Mouse (Mus musculus) CH12F3 (cell line): ENCODE measurements around the gene Kcne2.

ENCODE experiments used
- in situ Hi-C: fragments of 300-500 bp; cut with MboI; formaldehyde crosslinking; loops from 2 replicates; pipeline ENCODE4 v1.14.3; 2020; ENCODE audit warnings: low sequenced_read_pairs

Gene Kcne2

DNA sequence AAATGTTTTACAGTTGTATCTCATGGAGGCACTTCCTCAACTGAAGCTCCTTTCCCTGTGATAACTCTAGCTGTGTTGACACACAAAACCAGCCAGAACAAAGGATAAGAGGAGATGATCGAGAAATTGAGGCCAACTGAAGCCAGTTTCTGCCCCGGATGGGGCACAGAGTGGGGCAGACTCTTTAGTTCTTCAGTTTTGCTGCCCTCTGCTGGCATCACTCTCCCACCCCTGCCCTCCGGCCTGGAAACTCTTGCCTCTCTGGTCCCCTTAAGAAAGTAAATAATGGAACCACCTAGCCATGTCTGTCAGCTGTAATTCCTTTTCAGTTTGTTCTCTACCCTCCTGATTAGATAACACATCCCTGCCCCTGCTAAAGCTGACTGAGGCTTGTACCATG lies 15.8 kb downstream of the Kcne2 start:
- in situ Hi-C loops: no loop called here

DNA sequence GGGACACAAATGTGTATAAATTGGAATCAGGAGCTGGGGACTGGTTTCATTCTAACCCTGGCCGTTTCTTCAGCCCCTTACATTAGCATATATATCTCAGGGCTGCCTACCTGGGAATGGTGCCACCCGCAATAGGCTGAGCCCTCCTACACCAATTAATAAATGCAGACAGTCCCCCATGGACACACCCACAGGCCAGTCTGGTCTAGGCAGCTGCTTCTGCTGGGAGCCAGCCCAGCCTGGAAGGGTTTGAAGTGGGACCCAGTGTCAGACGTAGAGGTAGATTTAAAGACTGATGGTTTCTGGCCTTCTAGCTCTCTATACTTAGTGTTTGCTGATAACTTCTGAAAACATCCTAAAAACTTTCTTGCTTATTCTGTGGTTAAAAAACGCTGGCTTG lies 16.9 kb downstream of the Kcne2 start:
- in situ Hi-C loops: no loop called here

DNA sequence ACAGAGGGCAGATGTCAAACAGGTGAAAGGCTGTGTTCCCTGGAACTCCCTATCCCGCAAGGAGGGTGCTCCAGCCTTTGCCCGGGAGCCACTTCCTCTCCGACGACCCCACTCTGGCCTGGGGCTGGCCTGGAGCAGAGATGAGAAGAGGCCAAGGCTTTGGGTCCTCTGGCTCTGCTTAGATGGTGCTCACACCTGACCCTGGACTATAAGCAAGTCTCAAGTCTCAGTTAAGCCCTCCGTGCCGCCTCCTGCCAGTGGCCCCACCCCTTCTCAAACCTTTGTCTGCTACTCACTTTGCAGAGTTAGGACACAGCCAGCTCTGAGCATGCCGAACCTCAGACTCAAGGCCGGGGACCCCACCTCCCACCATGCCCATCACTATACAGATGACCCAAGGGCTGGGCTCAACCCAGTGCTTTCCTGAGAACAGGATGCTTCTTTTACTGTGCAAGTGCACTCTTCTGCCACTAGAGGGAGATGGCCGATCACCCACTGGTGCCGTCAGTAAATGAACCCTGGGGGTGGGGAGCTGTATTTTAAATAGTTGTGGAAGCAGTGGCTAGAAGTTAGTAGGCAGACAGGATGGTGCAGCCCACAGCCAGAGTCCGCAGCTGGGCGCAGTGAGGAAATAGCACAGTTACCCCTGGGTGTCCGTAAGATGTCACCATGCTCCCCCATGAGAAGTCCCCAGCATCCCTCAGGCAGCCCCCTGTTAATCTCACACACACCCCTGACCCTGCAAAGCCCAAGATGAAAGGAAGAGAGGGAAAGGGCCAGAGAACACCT lies 22.0 kb downstream of the Kcne2 start:
- in situ Hi-C loops: no loop called here

DNA sequence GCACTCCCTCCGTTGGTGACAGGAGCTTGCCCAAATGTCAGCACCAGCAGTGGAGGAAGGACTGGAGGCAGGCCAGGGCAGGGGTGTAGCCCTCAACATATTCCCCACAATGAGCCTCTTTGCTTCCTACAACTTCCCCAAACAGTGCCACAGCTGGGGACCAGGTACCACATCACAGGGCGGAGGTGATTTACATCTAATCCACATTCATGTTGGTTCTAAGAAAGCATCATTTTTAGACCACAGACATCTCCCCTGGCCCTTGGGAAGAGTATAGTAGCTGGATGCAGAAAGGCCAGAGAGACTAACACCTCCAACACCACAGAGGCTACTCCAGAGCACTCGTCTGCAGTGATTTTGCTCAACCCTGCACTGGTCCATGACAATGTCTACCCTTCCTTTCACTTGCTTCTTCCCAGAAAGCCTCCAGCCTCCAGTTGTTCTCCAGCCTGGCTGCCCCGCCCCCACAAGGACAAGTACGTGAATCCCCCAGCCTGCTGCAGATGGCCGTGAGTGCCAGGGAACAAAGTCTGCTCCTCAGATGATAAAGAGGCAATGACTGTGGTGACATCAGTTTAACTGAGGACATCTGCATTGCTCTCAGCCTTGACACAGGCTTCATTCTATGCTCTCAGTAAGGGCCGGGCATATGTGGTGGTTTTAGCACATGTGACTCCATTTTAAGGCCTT lies 24.0 kb downstream of the Kcne2 start:
- in situ Hi-C loops: no loop called here

DNA sequence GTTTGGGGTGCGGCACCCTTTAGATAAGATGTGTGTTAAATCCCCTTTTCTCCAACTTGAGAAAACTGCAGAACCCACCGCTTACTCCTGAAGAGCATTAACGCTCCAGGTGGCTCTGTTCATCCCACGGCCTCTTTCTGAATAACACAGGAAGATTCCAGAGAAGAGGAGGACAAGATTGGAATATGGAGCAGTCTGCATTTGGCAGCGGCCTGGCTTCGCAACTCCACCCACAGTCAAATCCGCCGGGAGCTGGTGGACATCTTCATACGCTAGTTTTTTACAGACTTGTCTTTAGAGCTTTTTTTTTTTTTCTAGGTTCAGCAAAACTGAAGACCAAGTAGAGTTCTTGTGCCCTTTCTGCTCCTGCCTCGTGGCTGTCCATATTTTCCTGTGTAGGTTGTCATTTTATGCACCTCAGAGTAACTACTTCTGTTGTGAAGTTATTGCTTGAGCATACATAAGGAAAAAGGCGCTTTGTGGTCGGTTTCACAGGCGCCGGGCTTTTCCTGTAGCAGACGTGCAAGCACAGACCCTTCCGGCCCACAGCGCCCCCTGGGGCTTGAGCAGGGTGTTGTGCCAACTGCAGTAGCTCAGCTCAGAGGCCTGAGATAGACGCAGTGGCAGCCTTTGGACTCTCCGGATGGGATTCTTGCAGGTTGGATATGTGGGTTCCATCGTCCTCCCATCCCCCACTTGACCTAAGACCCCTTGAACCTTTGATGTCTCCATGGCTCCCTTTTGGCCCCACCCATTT lies 27.3 kb downstream of the Kcne2 start:
- in situ Hi-C loops: no loop called here

DNA sequence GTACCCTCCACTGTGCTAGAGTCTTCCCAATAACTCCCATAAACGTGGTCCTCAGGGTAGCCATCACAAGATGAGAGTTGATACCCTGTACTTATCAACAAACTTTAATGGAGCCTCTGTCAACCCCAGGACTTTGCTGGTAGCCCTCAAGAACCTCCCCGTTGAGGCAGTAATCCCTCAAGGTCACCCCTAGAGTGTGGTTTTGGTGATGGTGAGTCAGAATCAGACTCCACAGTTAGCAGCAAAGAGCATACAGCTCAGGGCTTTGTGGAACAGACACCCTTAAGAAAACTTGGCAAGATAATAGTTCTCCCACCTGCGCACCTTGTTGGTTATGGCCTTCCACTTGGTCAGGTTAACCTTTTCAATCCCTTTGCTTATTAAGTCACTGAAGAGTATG lies 28.2 kb downstream of the Kcne2 start:
- in situ Hi-C loops: no loop called here

DNA sequence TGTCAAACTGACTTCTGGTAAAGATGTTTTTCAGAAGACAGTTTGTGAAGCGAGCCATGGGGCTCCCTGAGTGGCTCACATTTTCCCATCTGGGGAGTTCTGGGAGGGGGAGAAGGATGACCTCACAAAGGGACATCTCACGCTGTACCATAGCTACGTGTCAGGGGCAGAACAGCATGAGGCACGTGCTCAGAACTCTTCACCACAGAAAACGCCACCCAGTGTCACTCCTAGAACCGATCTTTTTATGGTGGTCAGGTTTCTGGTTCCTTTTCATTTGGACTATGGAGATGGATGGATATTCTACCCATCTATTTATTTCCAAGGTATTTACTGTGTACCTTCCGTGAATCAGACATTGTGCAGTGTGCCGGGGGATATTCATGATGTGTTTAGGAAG lies 29.2 kb downstream of the Kcne2 start, which contains the start of gene Fam243:
Gene Fam243 (minus strand): TSS at position 101 of the 400 bp plus-strand sequence.
- in situ Hi-C loops: no loop called here

DNA sequence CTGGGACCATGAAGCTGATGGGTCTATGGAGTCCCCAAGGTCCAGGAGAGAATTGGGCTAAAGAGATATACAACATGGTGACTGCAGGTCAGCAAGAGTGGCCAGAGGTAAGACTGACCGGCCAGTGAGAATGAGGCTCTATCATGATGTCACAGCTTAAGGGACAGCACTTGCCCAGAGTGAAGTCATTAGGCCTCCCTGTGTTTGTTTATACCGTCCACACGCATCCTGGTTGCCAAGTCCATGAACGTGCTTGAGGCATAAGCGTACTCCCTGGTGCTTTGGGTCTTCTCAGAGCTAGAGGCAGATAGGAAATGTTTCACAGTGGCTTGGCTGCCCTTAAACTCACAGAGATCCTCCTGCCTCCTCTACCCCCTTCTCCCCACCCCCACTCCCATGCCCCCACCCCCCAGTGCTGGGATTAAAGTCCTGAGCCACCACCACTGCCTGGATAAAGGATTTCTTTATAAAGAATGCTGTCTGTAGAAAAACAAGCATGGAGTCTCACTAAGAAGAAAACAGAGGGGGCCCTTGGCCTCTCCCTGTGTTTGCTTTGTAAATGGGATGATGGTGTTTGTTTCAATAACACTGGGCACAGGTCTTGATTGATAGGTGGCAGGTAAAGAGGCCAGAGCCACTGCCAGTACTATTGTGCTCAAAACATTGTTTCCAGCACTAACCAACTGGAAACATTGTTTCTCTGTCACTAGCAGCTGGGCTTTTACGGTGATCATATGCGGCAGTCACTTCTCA lies 32.3 kb downstream of the Kcne2 start:
- in situ Hi-C loops: no loop called here

DNA sequence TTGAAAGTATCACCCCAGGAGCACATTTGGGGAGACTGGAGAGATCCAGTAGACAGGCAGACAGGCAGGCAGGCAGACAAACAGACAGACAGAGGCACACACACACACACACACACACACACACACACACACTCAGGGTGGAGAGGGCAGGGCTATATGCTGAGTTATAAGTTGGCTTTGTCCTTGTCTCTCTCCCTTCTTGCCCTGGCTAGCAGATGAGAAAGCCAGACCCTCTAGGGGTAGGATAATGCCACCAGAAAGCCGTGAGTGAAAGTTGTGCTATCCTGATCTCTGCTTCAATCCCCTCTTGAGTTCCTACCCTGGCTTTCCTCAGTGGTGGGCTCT lies 32.8 kb downstream of the Kcne2 start:
- in situ Hi-C loops: no loop called here

DNA sequence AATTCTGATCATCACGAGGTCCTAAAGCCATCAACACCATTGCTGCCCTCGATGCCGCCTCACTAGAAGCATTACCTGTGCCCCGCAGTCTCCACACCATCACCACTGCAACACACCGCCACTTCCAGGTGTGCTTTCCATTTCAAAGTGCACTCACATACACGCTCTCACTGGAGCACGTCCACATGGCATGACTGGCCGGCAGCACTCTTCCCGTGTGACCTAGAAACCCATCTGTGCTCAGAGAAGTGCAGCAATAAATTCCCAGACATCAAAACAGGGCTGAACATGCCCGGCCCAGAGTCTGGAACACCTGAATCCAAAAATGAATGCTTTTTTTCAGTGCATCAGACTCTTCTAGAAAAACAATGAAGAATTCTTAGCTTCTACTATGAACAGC lies 35.7 kb downstream of the Kcne2 start:
- in situ Hi-C loops: no loop called here

DNA sequence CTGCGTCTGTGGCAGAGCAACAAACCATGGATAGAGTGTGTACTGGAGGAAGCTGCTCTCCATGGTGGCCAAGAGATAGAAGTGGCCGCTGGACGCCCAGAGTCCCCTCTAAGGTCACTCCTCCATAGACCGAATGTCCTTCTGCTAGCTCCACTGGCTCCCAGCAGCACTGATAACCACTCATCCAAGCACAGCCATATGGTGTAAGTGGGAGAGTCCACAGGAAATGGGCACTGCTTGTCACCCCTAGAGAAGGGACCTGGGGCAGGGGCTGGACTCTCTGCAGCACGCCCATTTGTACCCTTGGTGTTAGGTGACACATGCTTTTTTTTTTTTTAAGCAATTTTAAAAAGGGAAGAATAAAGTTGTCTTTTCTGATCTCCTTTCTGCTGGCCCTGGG lies 38.8 kb downstream of the Kcne2 start:
- in situ Hi-C loops: no loop called here

DNA sequence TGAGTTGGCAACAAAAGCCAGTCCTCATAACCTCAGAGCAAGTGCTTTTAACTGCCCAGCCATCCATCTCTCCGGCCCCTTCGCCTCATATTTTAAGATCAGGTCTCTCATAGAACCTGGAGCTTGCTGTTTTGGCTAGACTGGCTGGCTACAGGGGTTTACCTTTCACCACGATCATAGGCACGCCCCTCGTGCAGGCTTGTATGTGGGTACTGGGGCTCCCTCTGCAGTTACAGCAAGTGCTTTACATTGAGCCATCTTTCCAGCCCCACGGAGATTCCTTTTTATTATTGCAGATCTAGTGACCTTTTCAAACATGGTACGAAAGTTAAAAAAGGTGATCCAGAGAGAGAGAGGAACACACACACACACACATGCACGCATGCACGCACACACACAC lies 42.4 kb downstream of the Kcne2 start:
- in situ Hi-C loops: no loop called here

DNA sequence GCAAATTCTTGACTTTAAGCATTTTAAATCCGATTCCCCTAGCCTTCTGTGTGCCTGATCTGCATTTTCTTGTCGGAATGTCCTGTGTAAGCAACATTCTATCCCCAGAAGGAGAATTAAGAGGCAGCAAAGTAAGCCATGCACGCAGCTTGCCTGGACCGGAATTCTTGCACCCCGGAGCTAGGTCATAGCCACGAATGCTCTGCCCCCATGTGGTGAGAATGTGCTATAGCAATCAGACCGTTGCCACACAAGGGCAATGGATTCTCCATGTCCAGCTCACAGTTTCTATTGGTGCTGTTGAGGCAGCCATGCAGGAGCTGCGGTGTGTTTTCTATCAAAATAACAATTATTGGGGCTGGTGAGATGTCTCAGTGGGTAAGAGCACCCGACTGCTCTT lies 44.1 kb downstream of the Kcne2 start:
- in situ Hi-C loops: no loop called here

DNA sequence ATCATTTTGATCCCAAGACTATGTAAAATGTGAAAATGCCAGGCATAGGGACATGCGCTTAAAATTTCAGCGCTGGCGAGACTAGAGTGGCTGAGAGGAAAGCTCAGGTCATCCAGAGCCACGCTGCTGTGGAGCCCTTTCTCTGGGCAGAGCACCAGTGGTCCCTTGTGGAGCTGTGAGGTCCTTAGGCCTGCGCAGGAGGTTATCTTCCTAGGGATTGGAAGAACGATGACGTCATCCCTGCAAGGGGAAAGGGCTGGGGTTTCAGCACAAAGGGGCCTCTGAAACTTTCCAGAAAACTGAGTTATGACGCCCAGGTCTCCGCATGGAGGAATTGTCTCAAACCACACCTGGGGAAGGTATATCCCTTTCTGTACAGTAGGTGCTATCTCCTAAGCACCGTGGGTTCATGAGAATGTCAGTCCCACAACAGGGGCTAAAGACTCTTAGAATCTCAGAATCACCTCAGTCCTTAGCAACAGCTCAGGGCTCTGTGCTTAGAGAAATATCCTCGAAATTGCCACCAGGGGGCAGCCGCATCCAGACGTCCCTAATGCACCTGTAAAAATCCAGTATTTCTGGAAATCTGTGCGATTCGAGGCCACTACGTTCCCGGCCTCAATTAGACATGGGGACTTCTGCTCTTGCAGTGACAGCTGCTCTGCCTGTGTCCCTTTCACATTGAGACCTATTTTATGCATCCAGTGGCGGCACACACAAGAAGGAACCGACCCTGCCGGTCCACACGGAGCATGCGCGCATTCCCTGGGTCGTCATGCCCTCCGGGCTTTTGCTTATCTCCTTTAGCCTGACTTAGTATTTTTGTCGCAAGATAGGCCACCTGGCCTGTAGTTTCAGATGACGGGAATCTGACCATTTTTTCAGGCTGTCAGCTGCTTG lies 48.7 kb downstream of the Kcne2 start:
- in situ Hi-C loops: loop anchor here (10.0 kb wide), 1 partner anchor 104 kb away; no protein-coding TSS in a partner anchor

DNA sequence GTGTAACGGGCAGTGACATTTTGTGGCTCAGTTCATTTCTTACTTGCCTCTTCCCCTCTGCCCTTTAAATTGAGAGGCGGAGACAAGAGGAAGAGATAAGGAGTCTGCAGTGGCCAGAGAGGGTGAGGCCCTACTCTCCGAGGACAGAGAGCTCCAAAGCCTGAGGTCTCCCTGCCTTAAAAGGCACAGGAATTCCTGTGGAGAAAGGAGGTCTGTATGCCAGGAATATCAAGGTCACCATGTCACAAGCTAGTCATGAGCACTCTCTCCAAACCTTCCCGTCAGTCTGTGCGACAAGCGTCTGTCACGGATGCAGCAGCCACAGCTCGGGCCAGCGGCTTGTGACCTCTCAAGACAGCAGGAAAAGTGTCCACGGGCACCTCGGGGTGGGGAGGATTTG lies 53.0 kb downstream of the Kcne2 start:
- in situ Hi-C loops: loop anchor here (10.0 kb wide), 1 partner anchor 100 kb away; no protein-coding TSS in a partner anchor

DNA sequence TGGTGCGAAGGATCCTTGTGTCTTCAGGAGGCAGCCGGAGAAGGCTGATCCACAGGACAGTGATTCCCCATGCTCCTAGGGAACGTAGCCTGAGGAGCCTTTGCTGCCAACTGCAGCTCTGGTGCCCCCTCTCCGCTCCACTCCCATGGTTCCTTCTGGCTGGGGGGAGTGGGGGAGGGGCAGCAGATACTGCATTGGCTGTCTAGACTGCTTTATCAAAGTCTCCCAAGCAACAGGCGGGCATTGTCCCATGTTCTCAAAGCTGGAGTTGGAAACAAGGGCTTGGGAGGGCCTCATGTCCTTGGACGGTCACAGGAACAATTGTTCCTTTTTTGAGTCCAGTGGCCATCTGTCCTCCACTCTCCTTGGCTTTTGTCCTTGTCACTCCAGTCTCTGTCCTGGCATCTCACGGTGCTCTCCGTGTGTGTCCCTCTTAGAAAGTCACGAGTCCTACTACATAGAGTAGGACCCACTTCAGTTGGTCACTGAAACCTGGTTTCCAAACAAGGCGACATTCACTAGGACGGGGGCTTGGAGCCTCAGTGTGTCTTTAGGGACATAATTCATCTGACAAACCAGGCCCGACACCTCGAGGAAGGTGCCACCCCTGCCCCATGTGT lies 54.2 kb downstream of the Kcne2 start:
- in situ Hi-C loops: loop anchor here (10.0 kb wide), 1 partner anchor 98 kb away; no protein-coding TSS in a partner anchor
